Mouse (Mus musculus) hindbrain, embryonic 14.5 days (tissue): Measurements from ENCODE around the gene Col19a1. TPM values are rescaled to one million over a fixed set of nuclear protein-coding genes. Genes with fewer than 3 reads are reported as not detected.
A peak's percentile ranks its signal among the peaks of the same experiment; 100 is the strongest.

Source experiments
- ATAC-seq: fragments of 200-750 bp; cut with Nextera tagmentation; 2 replicates; pipeline ENCODE4 v1.8.0; 2017; ENCODE audit warnings: moderate number of reproducible peaks, mild to moderate bottlenecking, moderate TSS enrichment, moderate library complexity; ENCODE audit not compliant: low FRiP score
- DNase-seq: peaks from one replicate; pipeline ENCODE4 v3.0.0-alpha.2; 2015; ENCODE audit warnings: low spot score
- H3K27ac ChIP-seq: fragments of 300-500 bp; sonication (generic); 2 replicates; pipeline ENCODE4 v1.5.1; 2014; ENCODE audit warnings: mild to moderate bottlenecking, moderate library complexity
- H3K27me3 ChIP-seq: fragments of 300-500 bp; sonication (generic); 2 replicates; pipeline ENCODE4 v1.6.1; 2014; ENCODE audit warnings: mild to moderate bottlenecking, low read length, mixed read lengths; ENCODE audit not compliant: control insufficient read depth, insufficient read depth
- H3K36me3 ChIP-seq: fragments of 300-500 bp; sonication (generic); replicated peaks from 2 replicates; pipeline ENCODE4 v1.6.1; 2014; ENCODE audit not compliant: control insufficient read depth, insufficient read depth
- H3K4me1 ChIP-seq: fragments of 300-500 bp; sonication (generic); replicated peaks from 2 replicates; pipeline ENCODE4 v1.6.1; 2014; ENCODE audit warnings: antibody characterized with exemption, low read length, mixed read lengths; ENCODE audit not compliant: control insufficient read depth, insufficient read depth
- H3K4me2 ChIP-seq: fragments of 300-500 bp; sonication (generic); replicated peaks from 2 replicates; pipeline ENCODE4 v1.6.1; 2014; ENCODE audit warnings: mild to moderate bottlenecking, moderate library complexity
- H3K4me3 ChIP-seq: fragments of 300-500 bp; sonication (generic); replicated peaks from 2 replicates; pipeline ENCODE4 v1.5.1; 2014; ENCODE audit warnings: mild to moderate bottlenecking, low read length
- H3K9ac ChIP-seq: fragments of 300-500 bp; sonication (generic); 2 replicates; pipeline ENCODE4 v1.6.1; 2014
- H3K9me3 ChIP-seq: fragments of 300-500 bp; sonication (generic); 2 replicates; pipeline ENCODE4 v1.6.1; 2016; ENCODE audit warnings: low read length; ENCODE audit not compliant: control insufficient read depth
- WGBS: fragments of 180-500 bp; shearing (Covaris S2); extraction: QIAGEN DNeasy Blood & Tissue Kit; methylation state at CpG from one replicate; pipeline ENCODE4 v1.1.7; 2014; 5-methylcytosine and 5-hydroxymethylcytosine counted together
- polyA plus RNA-seq: library from polyadenylated mRNA; unstranded; fragments of >200 nt; fragmentation: Nextera tagmentation; extraction: Ambion mirVana; gene quantifications from 2 replicates; pipeline ENCODE4 v1.2.1, GENCODE M21; 2014

The Col19a1 gene
- polyA plus RNA-seq, 1 experiment from 2014 or later, result 1.8 TPM

DNA sequence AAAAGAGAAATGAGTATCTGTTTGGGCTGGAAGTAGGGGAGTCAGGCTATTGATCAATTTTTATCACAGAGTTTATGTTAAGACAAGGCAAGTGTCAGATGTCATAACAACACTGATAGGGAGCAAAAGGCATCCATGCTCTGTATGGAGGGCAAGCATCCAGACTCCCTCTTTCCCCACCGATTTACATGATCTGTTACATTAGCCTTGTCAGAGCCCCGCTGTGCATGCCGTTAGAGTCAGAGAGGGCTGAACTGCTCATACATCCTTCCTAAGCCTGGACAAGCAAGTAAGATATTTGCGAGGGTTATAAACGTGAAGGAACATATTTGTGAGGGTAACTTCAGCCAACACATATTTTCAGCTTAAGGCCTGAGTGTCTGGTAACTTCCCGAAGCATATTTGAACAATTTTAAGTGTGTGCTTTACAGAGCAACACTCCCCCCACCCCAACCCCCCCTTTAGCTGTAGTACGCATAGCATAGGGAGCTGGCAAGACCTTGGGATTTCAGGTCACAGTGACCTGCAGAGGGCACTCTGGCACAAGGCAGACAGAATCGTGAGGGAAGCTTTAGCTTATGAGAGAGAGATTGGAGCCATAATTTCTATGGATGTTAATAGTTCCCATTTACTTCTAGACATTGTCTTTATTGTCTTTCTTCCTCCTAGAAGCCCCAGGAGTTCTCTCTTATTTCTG is 209.0 kb downstream of the Col19a1 start:
- Histone ChIP-seq H3K4me1 (no peaks in the 10 kb centered on the region), H3K4me2 (no peak overlapping the region), H3K4me3 (no peak overlapping the region), H3K9me3 (no peaks in the 10 kb centered on the region), H3K9ac (no peak overlapping the region), H3K27ac (no peak overlapping the region), H3K27me3 (no peaks in the 10 kb centered on the region), H3K36me3 (no peaks in the 10 kb centered on the region)
- WGBS, result 41% methylated on average over 8 of the region's 8 CpGs
- DNase-seq (peak; percentile 74), ATAC-seq (peak; percentile 64; the same call in 1 of the 2 replicates)

DNA sequence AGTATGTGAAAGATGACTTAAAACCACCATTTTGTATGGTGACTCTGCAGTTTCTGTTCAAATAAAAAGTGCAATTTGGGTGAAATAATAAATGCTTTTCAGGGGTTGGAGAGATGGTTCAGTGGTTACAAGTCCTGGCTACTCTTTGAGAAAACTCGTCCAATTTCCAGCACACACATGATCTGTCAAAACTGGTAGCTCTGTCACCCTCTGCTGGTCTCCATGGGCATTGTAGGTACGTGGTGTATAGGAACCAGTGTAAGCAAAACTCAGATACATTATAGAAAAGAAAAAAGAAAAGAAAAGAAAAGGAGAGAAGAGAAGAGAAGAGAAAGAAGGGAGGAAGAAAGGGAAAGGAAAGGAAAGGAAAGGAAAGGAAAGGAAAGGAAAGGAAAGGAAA is 212.4 kb downstream of the Col19a1 start:
- 31% methylated on average over 2 of the region's 2 CpGs for WGBS
- no peak overlapping the region for H3K4me3 ChIP-seq
- ATAC-seq, result no peak
- H3K4me2 ChIP-seq, result no peak overlapping the region
- H3K9ac ChIP-seq, result no peak overlapping the region
- H3K27me3 ChIP-seq, result no peaks in the 10 kb centered on the region
- DNase-seq, result peak; percentile 57
- no peaks in the 10 kb centered on the region for H3K4me1 ChIP-seq
- no peaks in the 10 kb centered on the region for H3K36me3 ChIP-seq
- no peak overlapping the region for H3K27ac ChIP-seq
- no peaks in the 10 kb centered on the region for H3K9me3 ChIP-seq

DNA sequence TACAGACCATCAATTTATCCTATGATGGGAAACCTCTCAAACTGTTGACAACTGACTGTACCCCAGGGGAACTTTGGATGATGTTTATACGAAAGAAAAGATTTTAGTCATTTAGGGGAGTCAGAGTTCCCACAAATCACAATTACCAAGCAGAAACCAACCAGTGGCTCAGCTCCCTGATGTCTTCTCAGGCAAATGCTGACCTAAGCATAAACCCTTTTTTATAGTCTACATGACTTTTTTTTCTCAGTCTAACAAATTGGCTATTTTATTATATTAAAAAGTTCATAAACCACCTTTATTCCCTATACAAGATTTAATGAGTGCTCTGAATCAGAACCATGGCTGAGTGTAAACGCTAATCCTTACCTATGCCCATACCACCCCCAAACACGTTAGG is 213.6 kb downstream of the Col19a1 start:
- no peaks in the 10 kb centered on the region for H3K36me3 ChIP-seq
- H3K27ac ChIP-seq, result no peak overlapping the region
- DNase-seq (no peak), ATAC-seq (no peak)
- H3K4me3 ChIP-seq, result no peak overlapping the region
- H3K27me3 ChIP-seq, result no peaks in the 10 kb centered on the region
- H3K9me3 ChIP-seq, result no peaks in the 10 kb centered on the region
- WGBS, result 89% methylated on average over 3 of the region's 3 CpGs
- H3K4me1 ChIP-seq, result no peaks in the 10 kb centered on the region
- H3K4me2 ChIP-seq, result no peak overlapping the region
- no peak overlapping the region for H3K9ac ChIP-seq

DNA sequence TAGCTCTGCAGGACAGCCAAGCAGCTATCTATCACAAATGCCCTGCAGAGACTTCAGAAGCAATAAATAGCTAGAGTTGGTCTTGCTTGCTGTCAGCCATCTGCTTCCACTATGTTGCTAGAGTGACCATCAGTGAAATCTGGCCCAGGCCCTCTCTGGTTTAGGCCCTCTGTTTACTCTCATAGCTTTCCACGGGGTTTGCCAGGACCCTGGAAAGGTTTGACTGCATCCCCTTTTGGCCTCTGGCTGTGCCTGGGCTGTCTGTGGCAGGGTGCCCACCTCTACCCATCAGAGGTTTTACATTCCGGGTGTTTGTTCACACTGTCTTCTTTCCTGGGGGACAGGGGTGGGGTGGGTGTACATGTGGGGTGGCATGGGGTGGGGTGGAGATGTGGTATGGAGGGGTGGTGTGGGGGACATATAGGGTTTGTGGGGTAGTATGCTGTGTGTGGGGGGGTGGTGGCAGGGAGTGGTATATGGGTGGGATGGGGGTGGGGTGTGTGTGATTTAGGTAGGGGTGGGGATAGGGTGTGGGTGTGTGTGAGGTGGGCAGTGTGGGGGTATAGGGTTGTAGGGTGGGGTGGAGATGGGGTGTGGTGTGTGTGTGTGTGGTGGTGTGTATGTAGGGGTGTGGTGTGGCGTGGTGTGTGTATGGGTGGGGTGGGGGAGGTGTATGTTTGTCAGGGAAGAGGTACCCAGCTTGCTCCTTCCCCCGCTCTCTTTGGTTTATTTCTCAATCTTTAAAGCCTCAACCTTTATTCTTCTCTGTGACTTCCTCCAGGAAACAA is 214.6 kb downstream of the Col19a1 start:
- H3K4me1 ChIP-seq, result no peaks in the 10 kb centered on the region
- no peak for DNase-seq
- WGBS, result 76% methylated on average over 4 of the region's 4 CpGs
- no peak overlapping the region for H3K4me3 ChIP-seq
- H3K27me3 ChIP-seq, result no peaks in the 10 kb centered on the region
- H3K4me2 ChIP-seq, result no peak overlapping the region
- no peaks in the 10 kb centered on the region for H3K9me3 ChIP-seq
- H3K9ac ChIP-seq, result no peak overlapping the region
- H3K27ac ChIP-seq, result no peak overlapping the region
- H3K36me3 ChIP-seq, result no peaks in the 10 kb centered on the region
- ATAC-seq, result peak; percentile 51; the same call in 1 of the 2 replicates

DNA sequence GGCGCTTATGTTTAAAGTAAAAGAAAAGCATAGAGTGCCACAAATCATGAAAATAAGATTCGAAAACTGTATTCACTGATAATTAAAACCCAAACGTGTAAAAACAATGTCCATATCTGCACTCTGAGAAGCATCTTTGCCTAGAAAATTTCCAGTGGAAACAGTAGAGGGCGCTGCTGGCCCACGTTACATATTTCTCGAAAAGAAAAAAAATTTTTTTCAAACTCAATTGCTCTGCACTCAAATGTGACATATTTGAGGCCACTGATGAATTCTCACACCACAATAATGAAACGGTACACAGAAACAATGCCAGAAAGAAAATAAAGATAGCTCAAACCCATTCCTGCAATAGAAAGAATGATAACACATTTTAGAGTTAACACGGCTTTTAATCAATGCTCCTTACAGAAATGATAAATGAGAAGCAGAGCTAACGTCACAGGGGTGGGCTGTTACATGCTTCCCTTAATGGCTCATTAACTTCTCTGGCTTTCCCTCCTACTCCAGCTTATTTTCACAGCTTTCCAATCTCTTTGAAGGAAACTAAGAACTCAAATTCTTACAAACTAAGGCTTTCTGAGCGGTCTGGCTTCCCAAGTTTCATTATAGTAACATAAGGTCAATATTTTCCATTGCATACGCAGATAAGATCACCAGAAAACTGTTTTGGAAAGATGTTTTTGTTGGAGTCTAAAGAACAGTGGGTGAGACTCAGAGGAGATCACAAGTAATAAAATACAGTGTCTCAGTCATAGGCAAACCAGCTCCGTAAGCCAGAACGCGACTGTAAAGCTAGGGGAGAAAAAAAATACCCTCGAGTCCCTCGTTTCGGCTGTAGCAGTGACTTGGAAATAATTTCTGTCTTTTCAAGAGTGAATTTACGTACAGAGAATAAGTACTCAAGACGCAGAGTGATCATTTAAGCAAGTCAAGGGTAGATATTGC is 219.4 kb downstream of the Col19a1 start:
- no peaks in the 10 kb centered on the region for H3K9me3 ChIP-seq
- WGBS, result 49% methylated on average over 19 of the region's 19 CpGs
- ATAC-seq (no peak), DNase-seq (peak; percentile 81)
- no peak overlapping the region for H3K4me3 ChIP-seq
- H3K27me3 ChIP-seq, result no peaks in the 10 kb centered on the region
- 0 out of 2 replicates have a peak overlapping the region, but pooled peaks have one; percentile 4 for H3K9ac ChIP-seq
- H3K4me1 ChIP-seq, result no peaks in the 10 kb centered on the region
- H3K36me3 ChIP-seq, result no peaks in the 10 kb centered on the region
- H3K4me2 ChIP-seq, result peak overlapping the region; percentile 32; the same call in 1 of the 2 replicates
- H3K27ac ChIP-seq, result no peak overlapping the region

DNA sequence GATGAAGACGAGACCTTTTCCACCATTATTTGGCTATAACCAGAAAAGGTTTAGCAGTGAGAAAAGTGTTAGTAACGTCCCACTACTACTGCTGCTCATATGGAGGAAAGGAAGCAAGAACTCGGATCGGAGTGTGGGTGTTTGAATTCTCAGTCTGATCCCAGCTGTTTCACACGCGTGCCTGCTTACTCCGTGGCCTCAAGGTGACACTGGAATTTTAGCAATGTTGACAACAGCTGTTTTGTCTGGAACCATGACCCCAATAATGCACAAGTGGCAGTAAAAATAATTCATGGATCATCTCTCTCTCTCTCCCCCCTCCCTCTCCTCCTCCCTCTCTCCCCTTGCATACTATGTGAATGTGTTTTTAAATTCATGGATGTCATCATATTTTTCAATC is 222.5 kb downstream of the Col19a1 start:
- no peak overlapping the region for H3K4me2 ChIP-seq
- H3K27me3 ChIP-seq, result no peaks in the 10 kb centered on the region
- 77% methylated on average over 7 of the region's 7 CpGs for WGBS
- H3K36me3 ChIP-seq, result no peaks in the 10 kb centered on the region
- no peak overlapping the region for H3K4me3 ChIP-seq
- ATAC-seq, result no peak
- no peaks in the 10 kb centered on the region for H3K9me3 ChIP-seq
- no peaks in the 10 kb centered on the region for H3K4me1 ChIP-seq
- DNase-seq, result no peak
- H3K9ac ChIP-seq, result no peak overlapping the region
- H3K27ac ChIP-seq, result no peak overlapping the region

DNA sequence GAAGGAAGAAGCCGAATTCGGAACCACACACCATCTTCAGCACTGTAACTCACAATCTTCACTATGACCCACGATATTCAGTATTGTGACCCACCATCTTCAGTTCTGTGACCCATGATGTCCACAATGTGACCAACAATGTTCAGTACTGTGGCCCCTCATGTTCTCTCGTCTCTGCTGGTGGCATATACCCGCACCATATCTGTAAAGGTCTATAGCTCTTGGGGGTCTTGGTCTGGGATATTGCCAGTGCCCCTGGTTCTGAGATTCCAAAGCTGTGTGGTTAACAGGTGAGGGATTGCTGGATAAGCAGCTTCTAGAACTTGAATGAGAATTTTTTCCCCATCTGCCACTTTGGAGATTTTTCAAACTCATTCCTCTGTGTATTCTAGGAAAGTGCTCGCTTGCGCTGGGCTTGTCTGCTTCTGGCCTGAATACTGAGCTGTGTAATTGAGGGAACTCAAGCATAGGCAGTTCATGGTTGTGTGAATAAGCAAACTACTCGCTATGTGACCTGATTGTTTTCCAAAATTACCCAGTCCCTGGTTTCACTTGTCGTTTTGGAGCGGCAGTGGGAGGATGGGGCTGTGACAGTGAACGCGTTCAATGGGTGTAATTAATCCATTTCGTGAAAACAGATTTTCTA is 225.2 kb downstream of the Col19a1 start:
- Histone ChIP-seq H3K36me3 (no peaks in the 10 kb centered on the region), H3K4me1 (no peaks in the 10 kb centered on the region), H3K9me3 (no peaks in the 10 kb centered on the region), H3K4me2 (no peak overlapping the region), H3K9ac (no peak overlapping the region), H3K27me3 (no peaks in the 10 kb centered on the region), H3K27ac (no peak overlapping the region), H3K4me3 (no peak overlapping the region)
- DNase-seq (no peak), ATAC-seq (no peak)
- 77% methylated on average over 13 of the region's 13 CpGs for WGBS

DNA sequence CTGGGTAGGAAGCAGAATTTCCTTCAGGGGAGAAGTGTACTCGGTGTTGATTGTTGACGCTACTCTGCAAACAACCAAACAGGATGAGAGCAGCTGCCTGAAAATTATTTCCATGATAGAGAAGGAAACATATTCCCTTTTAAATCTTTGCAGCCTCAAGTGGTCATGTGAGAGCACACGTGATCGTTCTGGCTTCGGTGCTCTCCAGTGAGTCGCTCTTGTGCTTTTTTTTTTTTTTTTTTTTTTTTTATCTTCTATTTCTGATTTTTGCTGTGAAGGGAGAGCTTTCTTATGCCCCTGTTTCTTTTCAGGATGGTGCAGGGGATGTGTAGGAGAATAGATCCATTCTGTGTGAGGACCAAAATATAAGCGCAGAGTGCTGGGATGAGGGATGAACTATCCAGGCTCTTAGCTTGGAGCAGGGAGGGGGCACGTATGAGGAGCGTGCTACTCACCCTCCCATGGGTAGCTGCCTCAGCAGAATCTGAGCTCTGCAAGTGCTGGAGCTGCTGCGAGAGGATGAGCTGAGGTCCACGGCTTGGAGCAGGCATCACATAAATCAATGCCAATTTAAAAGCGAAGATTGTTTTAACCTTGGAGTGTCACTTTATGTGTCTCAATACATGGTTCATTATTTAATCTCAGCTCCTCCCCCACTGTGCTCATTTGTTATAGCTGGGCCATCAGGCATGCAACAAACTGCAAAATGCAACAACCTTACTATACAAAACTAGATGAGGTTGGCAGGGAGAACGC is 237.6 kb downstream of the Col19a1 start:
- H3K4me2 ChIP-seq, result peak overlapping the region; percentile 25
- 0 out of 2 replicates have a peak overlapping the region, but pooled peaks have one; percentile 2 for H3K4me3 ChIP-seq

More for the DNA sequence above, 237.6 kb downstream of the Col19a1 start:
- H3K27ac ChIP-seq, result peak overlapping the region; percentile 51
- no peak overlapping the region for H3K9ac ChIP-seq
- H3K9me3 ChIP-seq, result no peaks in the 10 kb centered on the region
- no peaks in the 10 kb centered on the region for H3K36me3 ChIP-seq
- no peaks in the 10 kb centered on the region for H3K27me3 ChIP-seq
- peak; percentile 57 for DNase-seq
- 0 out of 2 replicates have a peak, but pooled peaks cover 3% of the 10 kb centered on the region for H3K4me1 ChIP-seq
- 60% methylated on average over 13 of the region's 13 CpGs for WGBS
- peak; percentile 89 for ATAC-seq
